Mouse (Mus musculus): ENCODE results near the gene Retreg1.

- TF ChIP-seq POLR2A (IDR thresholded peaks at IDR 0.05; ENCODE audit: low read depth, low read length) (no peak), ELF1 (IDR thresholded peaks at IDR 0.05; ENCODE audit: low read depth, low read length) (no peak), E2F4 (IDR thresholded peaks at IDR 0.05; ENCODE audit: insufficient replicate concordance, low read depth, low read length) (no peak), JUN (IDR thresholded peaks at IDR 0.05; ENCODE audit: insufficient read depth, low read depth, low read length) (no peak), HCFC1 (IDR thresholded peaks at IDR 0.05; ENCODE audit: low read depth, low read length) (no peak), KAT2A (IDR thresholded peaks at IDR 0.05; ENCODE audit: insufficient replicate concordance, low read length) (no peak), MXI1 (IDR thresholded peaks at IDR 0.05; ENCODE audit: low read depth, low read length) (no peak)
Measured at GRCm38 (mm10) chr15:25975810-25976209, 132.8 kb downstream of the Retreg1 start.
